Mouse (Mus musculus) kidney, embryonic 16.5 days (tissue): ENCODE results near the gene Ppp6r2. TPM values are rescaled to one million over a fixed set of nuclear protein-coding genes. Genes with fewer than 3 reads are reported as not detected.

ENCODE experiments used
- ATAC-seq: fragments of 200-750 bp; cut with Nextera tagmentation; 2 replicates; pipeline ENCODE4 v1.8.0; 2017; ENCODE audit warnings: moderate TSS enrichment; ENCODE audit not compliant: low FRiP score, low TSS enrichment
- H3K27ac ChIP-seq: fragments of 300-500 bp; sonication (generic); 2 replicates; pipeline ENCODE4 v1.5.1; 2014; ENCODE audit warnings: low read length
- H3K27me3 ChIP-seq: fragments of 300-500 bp; sonication (generic); 2 replicates; pipeline ENCODE4 v1.6.1; 2014; ENCODE audit warnings: low read length, control low read depth, mixed read lengths; ENCODE audit not compliant: insufficient read depth
- H3K36me3 ChIP-seq: fragments of 300-500 bp; sonication (generic); 2 replicates; pipeline ENCODE4 v1.6.1; 2014; ENCODE audit warnings: low read length, control low read depth, mixed read lengths; ENCODE audit not compliant: insufficient read depth
- H3K4me1 ChIP-seq: fragments of 300-500 bp; sonication (generic); 2 replicates; pipeline ENCODE4 v1.6.1; 2014; ENCODE audit warnings: low read length, control low read depth, mixed read lengths; ENCODE audit not compliant: insufficient read depth
- H3K4me2 ChIP-seq: fragments of 300-500 bp; sonication (generic); replicated peaks from 2 replicates; pipeline ENCODE4 v1.6.1; 2014; ENCODE audit warnings: low read depth, low read length
- H3K4me3 ChIP-seq: fragments of 300-500 bp; sonication (generic); 2 replicates; pipeline ENCODE4 v1.5.1; 2014; ENCODE audit warnings: mild to moderate bottlenecking, low read length
- H3K9ac ChIP-seq: fragments of 300-500 bp; sonication (generic); replicated peaks from 2 replicates; pipeline ENCODE4 v1.6.1; 2014; ENCODE audit warnings: low read length
- H3K9me3 ChIP-seq: fragments of 300-500 bp; sonication (generic); 2 replicates; pipeline ENCODE4 v1.6.1; 2016; ENCODE audit warnings: low read length, control low read depth
- WGBS: fragments of 180-500 bp; shearing (Covaris S2); extraction: QIAGEN DNeasy Blood & Tissue Kit; methylation state at CpG from one replicate; pipeline ENCODE4 v1.1.7; 2014; 5-methylcytosine and 5-hydroxymethylcytosine counted together
- polyA plus RNA-seq: library from polyadenylated mRNA; unstranded; fragments of >200 nt; fragmentation: Nextera tagmentation; extraction: Ambion mirVana; gene quantifications from 2 replicates; pipeline ENCODE4 v1.2.1, GENCODE M21; 2015

The Ppp6r2 gene
- polyA plus RNA-seq, 1 experiment from 2014 or later, result 24.0 TPM

DNA sequence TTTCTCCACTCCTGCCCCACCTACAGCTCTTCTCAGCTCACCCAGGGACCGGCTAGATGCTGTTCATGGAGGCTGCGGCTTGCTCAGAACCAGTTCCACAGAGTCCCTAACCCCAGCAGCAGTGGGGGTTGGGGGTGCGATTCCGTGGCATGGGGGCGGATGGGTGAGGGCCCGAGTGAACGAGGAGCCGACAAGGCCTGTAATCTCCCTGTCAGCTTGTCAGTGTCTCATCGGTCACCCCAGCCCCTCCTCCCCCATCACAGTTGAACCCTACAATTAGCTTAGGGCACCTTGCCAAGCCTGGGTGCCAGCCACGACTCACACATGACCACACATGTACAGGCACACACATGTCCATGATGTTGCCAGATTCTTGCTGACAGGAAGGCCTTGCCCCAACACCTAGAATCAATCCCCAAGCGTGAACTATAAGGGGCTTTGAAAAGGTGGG is 36.4 kb upstream of the Ppp6r2 start:
- Histone ChIP-seq H3K4me2 (no peak overlapping the region), H3K9me3 (no peaks in the 10 kb centered on the region), H3K27me3 (no peaks in the 10 kb centered on the region), H3K4me1 (peaks cover 93% of the 10 kb centered on the region), H3K36me3 (no peaks in the 10 kb centered on the region), H3K9ac (0 out of 2 replicates have a peak overlapping the region, but pooled peaks have one; percentile 7), H3K27ac (peak overlapping the region; percentile 51), H3K4me3 (no peak overlapping the region)
- ATAC-seq, result no peak
- WGBS, result 49% methylated on average over 11 of the region's 11 CpGs

DNA sequence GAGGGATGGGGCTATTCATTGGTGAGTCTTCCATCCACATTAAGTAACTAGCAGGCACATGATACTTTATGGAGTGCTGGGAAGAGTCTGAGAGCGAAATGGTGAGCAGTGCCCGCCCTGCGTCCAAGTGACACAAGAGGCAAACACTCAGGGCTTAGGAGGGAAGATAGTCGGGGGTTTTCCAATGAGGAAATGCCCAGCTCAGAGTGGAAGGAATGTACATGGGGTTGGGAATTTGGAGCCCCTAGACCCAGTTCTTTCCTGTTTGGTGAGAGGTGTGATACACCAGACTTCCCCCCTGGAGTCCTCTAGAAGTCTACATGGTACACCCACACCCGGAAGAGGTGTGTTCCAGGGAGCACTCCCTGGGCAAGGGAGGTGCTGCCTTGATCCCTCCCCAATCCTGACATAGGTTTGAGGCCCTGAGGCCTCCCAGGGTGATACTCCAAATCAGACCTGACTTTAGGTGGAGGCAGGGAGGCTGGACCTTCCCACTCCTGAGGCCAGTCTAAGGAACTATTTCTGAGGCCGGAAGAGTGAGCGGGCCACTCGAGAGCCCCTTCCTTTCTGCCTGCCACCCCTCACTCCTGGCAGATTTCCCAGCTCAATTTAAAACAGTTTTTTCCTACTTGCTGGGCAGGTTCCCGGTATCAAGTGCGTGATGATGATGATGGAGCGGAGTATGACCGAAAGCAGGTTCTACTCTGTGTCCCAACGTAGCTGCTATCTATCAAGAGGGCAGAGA is 35.8 kb upstream of the Ppp6r2 start:
- peaks cover 86% of the 10 kb centered on the region for H3K4me1 ChIP-seq
- no peaks in the 10 kb centered on the region for H3K9me3 ChIP-seq
- no peak overlapping the region for H3K4me3 ChIP-seq
- no peaks in the 10 kb centered on the region for H3K27me3 ChIP-seq
- no peaks in the 10 kb centered on the region for H3K36me3 ChIP-seq
- WGBS, result 66% methylated on average over 13 of the region's 13 CpGs
- ATAC-seq, result no peak
- no peak overlapping the region for H3K9ac ChIP-seq
- H3K27ac ChIP-seq, result peak overlapping the region; percentile 47
- H3K4me2 ChIP-seq, result no peak overlapping the region

DNA sequence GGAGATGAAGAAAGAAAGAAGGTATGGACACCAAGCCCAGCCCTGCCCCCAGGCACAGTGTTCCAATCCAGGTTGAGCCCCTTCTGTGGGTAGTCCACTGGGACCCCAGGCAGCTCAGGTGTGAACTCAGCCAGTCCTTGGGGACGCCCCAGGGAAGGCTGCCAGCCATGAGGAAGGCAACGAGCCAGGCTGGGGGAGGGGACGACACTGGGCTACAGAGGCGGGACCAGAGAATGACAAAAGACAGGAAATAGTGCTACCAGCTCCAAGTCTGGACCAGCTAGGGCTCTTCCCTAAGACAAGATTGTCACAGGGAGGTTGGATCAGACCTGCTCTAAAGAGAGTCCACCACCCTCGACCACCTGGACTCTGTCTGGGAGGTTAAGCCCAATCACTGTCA is 34.2 kb upstream of the Ppp6r2 start:
- WGBS, result 3% methylated on average over 5 of the region's 5 CpGs
- Histone ChIP-seq H3K36me3 (no peaks in the 10 kb centered on the region), H3K27ac (peak overlapping the region; percentile 80), H3K4me1 (peaks cover 84% of the 10 kb centered on the region), H3K4me2 (peak overlapping the region; percentile 35), H3K9ac (peak overlapping the region; percentile 13; the same call in 1 of the 2 replicates), H3K4me3 (no peak overlapping the region), H3K27me3 (no peaks in the 10 kb centered on the region), H3K9me3 (no peaks in the 10 kb centered on the region)
- no peak for ATAC-seq

DNA sequence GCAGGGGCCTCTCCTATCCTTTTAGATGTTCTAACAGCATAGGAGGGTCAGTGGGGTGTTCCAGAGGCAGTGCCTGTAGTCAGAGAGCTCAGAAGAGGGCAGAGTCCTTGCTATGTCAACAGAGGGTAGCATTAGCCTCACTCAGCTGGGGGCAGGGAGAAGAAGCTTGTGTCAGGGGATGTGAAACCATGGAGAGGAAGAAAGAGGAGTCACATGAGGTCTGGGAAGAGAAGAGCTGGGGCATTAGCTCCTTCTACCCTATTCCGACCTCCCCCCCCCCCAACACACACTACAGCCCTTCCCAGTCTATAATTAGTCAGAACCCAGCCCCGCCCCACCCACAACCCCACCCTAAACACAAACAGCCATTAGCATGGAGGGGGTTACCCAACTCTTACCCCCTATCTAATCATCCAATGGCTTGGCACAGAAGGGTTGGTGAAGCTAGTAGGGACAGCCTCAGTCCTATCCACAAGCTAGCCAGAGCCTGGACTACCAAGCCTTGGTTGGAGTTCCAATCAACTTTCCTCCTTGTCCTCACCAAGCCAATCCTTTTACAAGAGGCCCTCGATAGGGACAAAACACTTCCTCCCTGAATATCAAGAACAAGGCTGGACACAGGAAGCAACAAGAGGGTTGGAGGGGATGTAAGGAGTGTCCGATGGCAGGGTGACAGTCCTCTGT is 33.6 kb upstream of the Ppp6r2 start:
- Histone ChIP-seq H3K9ac (peak overlapping the region; percentile 13; the same call in 1 of the 2 replicates), H3K9me3 (no peaks in the 10 kb centered on the region), H3K27ac (peak overlapping the region; percentile 93), H3K4me2 (peak overlapping the region; percentile 78), H3K4me3 (peak overlapping the region; percentile 81; the same call in 1 of the 2 replicates), H3K27me3 (no peaks in the 10 kb centered on the region), H3K36me3 (no peaks in the 10 kb centered on the region), H3K4me1 (peaks cover 84% of the 10 kb centered on the region)
- no peak for ATAC-seq
- 63% methylated on average over 4 of the region's 4 CpGs for WGBS

DNA sequence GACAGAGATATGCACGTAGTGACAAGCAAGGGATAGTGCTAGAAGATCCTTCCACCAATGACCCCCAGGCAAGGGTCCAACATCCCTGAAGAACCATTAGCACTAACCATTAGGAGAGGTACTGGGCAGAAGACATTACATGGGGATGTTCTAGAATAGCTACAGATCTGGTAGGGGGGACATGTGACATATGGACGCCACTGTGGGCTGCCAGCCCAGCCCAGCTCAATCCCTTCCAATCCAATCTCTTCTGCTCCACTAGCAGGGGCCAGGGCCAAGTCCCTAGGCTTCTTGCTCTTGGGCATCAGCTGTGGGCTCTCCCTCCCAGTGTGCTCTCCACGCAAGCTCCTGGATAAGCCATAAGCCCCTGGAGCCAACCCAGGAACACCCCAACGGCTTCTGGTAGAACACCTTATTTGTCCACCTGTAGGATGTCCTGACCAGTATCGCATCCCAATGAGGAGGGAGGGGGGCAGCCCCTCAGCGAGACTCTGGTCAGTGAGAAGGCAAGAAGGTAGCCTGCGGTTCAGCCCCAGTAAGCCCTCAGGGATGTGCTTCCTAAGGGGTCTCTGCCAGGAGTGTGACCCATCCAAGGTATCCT is 33.0 kb upstream of the Ppp6r2 start:
- no peaks in the 10 kb centered on the region for H3K27me3 ChIP-seq

DNA sequence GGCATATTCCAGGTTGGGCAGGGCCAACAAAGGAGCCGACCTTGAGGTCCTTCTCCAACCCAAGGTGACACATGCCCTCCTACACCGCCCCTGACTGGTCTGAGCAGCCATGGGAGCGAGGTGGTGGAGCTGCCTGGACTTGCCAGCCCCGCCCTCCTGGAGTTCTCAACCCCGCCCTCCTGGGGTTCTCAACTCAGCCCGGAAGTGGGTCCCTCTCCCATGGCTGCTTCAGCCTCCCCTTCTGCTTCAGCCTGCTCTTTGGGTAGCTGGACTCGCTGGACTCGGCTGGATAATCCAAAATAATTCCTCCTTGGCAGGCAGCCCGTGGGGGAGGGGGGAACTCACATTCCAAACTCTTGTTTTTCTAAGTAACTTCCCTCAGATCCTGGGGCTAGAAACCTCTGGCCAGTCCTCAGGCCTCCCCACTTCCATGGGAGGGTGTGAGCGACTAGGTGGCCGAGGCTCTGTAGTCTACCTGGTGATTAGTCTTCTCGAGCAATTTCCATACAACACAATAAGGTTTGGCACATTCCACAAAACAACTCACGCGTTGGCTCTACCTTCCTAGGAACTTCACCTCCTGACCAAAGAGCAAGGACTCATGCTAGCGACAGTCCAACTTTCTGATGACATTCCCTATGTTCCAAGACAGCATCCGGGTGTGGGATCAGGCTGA is 32.3 kb upstream of the Ppp6r2 start:
- 2% methylated on average over 16 of the region's 16 CpGs for WGBS
- H3K36me3 ChIP-seq, result no peaks in the 10 kb centered on the region
- peak overlapping the region; percentile 94 for H3K9ac ChIP-seq
- peaks cover 73% of the 10 kb centered on the region for H3K4me1 ChIP-seq
- ATAC-seq, result peak; percentile 79
- no peaks in the 10 kb centered on the region for H3K27me3 ChIP-seq
- peak overlapping the region; percentile 81 for H3K4me3 ChIP-seq
- no peaks in the 10 kb centered on the region for H3K9me3 ChIP-seq
- H3K27ac ChIP-seq, result peak overlapping the region; percentile 93
- H3K4me2 ChIP-seq, result peak overlapping the region; percentile 78

More for the DNA sequence above, 33.0 kb upstream of the Ppp6r2 start:
- ATAC-seq, result peak; percentile 2; the same call in 1 of the 2 replicates
- Histone ChIP-seq H3K4me1 (peaks cover 79% of the 10 kb centered on the region), H3K9ac (peak overlapping the region; percentile 94), H3K4me3 (peak overlapping the region; percentile 81), H3K4me2 (peak overlapping the region; percentile 78), H3K36me3 (no peaks in the 10 kb centered on the region), H3K27ac (peak overlapping the region; percentile 93), H3K9me3 (no peaks in the 10 kb centered on the region)
- WGBS, result 62% methylated on average over 7 of the region's 7 CpGs

DNA sequence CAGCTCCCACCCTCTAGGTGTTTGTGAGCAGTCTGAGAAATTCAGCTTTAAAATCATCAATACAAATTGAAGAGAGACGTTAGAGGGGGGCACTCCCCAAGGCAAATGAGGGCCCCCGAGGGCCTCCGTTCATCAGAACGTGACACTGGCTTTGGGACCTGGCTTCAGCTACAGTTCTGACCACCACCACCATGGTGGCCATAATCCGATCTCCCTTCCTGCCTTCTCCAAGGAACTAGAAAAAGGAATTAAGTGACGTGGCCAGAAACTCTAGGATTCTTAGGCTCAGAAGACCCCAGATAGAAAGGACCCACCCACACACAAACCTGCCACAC is 31.8 kb upstream of the Ppp6r2 start:
- 1% methylated on average over 6 of the region's 6 CpGs for WGBS
- Histone ChIP-seq H3K4me1 (peaks cover 67% of the 10 kb centered on the region), H3K9me3 (no peaks in the 10 kb centered on the region), H3K27me3 (no peaks in the 10 kb centered on the region), H3K36me3 (no peaks in the 10 kb centered on the region), H3K4me2 (peak overlapping the region; percentile 78), H3K4me3 (peak overlapping the region; percentile 81), H3K9ac (peak overlapping the region; percentile 94), H3K27ac (peak overlapping the region; percentile 93)
- ATAC-seq, result no peak

DNA sequence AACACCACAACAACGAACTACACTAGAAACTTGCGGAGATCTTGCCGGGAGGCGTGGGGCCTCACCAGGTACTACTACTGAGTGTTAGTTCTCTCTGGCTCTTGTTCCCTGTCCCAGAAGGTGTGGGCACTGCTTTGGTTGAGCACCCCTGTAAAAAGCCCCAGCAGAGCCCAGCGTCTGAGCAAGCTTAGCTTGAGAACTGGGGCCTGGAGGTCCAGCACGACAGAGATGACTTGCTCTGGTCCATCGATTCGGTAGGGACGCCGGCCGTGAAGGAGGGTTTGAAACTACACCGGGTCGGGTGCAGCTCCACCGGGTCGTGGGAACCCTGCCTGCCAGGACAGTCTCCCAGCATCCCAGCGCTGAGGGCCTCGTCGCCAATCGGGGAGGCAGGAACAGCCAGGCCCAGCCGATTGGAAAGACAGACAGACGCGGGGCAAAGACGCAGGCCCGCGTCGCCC is 31.2 kb upstream of the Ppp6r2 start:
- peak; percentile 1; the same call in 1 of the 2 replicates for ATAC-seq
- Histone ChIP-seq H3K9me3 (no peaks in the 10 kb centered on the region), H3K27me3 (no peaks in the 10 kb centered on the region), H3K4me1 (peaks cover 62% of the 10 kb centered on the region), H3K27ac (peak overlapping the region; percentile 93), H3K4me2 (peak overlapping the region; percentile 78), H3K4me3 (peak overlapping the region; percentile 81), H3K9ac (peak overlapping the region; percentile 94), H3K36me3 (no peaks in the 10 kb centered on the region)
- under 1% methylated on average over 26 of the region's 26 CpGs for WGBS

DNA sequence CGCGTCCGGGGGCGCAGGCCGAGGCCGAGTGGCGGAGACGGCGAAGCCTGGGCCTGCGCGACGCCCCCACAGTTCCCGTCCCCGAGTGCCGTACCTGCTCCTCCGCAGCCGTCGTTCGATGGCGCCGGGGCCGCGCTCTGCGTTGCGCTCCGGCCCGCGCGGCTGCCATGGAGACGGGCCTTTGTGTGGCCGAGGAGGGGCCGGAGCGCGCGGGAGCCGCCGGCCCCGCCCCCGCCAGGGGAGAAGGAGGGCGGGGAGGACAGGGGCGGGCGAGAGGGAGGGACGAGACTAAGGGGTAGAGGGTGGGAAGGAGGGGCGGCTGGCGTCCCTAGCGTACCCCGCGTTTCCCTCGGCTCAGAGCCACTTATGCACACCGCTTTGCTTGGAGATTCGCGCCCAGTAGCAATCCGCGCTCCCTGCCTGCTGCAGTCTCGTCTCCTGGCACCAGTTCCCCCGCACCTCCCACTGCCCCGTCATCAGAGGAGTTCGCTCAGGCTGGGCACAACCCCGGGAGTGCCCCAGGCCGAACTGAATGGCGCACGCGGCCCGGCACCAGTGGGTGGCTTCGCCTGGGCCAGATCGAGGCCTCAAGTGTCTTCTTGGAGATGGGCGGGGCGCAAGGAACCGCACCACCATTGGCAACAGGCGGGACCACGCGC is 30.7 kb upstream of the Ppp6r2 start, which contains the start of gene Plxnb2:
Gene Plxnb2 (minus strand): TSS at position 218 of the 659 bp plus-strand sequence.
- peak; percentile 85 for ATAC-seq
- under 1% methylated on average over 65 of the region's 72 CpGs for WGBS
- Histone ChIP-seq H3K9ac (peak within 1 kb of the TSS; percentile 94), H3K27ac (peak within 1 kb of the TSS; percentile 93), H3K4me3 (peak within 1 kb of the TSS; percentile 81), H3K36me3 (no peaks in the 10 kb centered on the region), H3K4me2 (peak within 1 kb of the TSS; percentile 78), H3K9me3 (no peaks in the 10 kb centered on the region), H3K4me1 (peaks cover 56% of the 10 kb centered on the region), H3K27me3 (no peaks in the 10 kb centered on the region)
